Mouse (Mus musculus) kidney, postnatal 10 days (tissue): ENCODE data around the gene Ctnnd2.

Experiments
- DNase-seq: peaks from one replicate; pipeline ENCODE4 v3.0.0; 2021; ENCODE audit warnings: mixed read lengths

Gene Ctnnd2

DNA sequence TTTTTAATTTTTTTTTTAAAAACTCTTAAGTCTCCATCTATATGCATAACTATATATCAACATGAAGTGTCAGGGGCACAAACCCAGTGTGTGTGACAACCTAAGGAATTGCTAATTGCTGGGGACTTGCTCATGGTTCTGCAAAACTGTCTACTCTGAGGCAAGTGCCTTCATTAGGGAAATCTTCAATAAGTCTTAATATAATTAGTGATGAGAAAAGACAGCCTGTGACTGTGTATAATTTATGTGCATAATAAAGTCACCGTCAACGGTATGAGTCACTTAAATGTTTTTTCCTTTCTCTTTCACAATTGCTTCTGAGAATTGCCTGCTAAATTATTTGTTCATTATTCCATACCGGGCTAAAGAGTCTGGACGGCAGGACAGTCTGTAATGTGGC is 228.7 kb downstream of the Ctnnd2 start:
- DNase-seq: no peak

- peak; percentile 39 for DNase-seq
Measured at GRCm38 (mm10) chr15:30406254-30406653, 233.9 kb downstream of the Ctnnd2 start.

GRCm38 (mm10) chr15:30423146-30423545 is 250.8 kb downstream of the Ctnnd2 start:
- no peak for DNase-seq

DNA sequence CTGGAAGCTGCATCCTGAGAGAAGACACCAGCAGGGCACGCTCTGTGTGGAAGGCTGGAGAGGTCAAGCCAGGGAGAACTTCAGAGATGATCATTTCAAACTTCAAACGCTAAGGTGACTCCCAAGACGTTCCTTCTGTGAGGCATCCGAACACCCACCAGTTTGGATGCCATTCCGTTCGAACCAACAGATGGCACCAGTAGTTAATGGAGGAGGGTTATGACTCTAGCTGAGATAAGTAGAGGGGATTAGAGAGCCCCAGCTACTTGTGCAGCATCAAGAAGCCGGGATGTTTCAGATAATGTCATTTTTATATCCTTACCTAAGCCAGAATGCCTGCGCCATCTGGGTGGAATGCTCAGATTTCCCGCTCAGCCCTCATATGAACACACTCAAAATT is 251.9 kb downstream of the Ctnnd2 start:
- DNase-seq: peak; percentile 7

GRCm38 (mm10) chr15:30427342-30427741 is 254.9 kb downstream of the Ctnnd2 start:
- DNase-seq: peak; percentile 36

DNA sequence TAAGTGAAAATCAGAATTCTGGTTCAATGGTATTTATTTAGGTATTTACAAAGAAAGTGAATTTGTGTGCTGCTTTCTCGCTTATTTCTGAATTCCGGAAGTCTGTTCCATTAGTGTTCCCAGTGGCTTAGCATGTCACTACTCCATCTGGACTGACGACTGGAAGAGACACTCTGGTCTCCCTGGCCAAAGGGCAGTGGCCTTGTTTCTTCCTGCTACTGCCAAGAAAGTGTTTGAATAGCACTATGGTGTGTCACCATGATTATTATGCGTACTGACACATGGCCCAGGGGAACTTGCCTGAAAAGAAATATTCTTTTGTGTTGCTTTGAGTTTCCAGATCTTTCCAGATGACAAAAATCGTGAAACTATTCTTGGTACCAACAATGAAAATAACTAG is 266.7 kb downstream of the Ctnnd2 start:
- no peak for DNase-seq

DNA sequence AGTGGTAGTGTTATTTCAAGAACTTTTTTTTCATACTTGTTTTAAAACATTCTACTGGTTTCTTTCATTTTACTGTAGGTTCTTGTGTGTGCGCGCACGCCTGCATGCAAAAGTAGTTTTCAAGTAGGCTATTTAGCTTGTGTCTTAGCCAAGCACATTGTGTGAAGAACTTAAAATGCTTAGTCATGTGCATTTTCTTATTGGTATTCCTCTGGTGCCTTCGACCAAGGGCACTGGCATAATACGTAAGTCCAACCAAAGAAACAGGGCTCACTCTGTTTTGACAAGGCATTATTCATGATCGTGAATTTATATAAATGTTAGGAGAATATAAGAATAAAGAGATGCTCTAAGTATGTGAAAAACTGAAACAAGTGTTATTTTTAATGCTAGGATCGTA is 278.4 kb downstream of the Ctnnd2 start:
- DNase-seq: no peak

GRCm38 (mm10) chr15:30451921-30452320 is 279.5 kb downstream of the Ctnnd2 start:
- DNase-seq: no peak

- DNase-seq: no peak
Measured at GRCm38 (mm10) chr15:30457541-30458250, 285.3 kb downstream of the Ctnnd2 start.

DNA sequence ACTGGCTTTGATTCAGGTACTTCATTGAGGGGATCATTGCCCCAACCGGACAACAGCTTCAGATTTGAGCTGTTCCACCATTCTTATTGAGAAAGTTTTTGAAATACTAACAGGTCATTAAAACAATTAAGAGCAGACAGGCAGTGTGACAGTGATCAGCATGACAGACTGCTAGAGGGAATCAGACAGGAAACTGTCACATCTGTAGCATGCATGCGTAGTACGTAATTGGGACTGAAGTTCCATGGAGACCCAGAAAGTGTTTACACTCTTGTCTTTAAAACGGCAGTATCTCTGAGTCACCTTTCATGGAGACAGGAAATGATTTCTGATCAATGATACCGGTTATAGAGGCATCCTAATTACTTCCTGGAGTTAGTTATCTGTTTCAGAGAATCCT is 286.3 kb downstream of the Ctnnd2 start:
- no peak for DNase-seq

DNA sequence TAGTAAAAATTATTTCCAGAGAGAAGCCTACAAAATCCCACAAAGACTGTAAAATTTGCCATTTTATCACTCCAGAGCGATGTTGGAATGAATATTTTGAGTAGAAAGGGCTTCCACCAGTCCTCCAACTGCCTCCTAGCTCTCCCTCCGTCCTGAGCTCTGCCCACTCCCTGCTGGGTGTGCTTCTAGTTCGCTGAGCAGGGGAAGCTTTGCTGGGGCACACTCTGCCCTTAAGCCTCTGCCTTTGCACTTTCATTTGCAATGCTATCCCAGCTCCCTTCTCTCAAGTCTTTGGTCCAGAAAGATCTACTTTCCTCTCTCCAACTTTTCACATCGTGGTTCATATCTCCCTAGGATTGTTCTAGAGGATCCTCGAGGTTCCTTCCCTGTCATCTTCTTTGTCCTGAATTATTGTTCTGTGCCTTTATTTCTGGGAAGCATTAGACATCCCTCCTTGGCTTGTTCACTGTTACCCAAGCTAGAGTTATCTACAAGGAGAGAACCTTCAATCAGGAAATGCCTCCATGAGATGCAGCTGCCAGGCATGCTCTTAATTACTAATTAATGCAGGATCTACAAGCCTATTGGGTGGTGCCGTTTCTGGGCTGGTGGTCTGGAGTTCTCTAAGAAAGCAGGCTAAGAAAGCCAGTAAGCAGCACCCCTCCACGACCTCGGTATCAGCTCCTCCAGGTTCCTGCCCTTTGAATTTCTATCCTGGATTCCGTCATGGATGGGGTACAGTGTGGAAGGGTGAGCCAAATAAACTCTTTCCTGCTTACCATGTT is 288.1 kb downstream of the Ctnnd2 start:
- no peak for DNase-seq

- no peak for DNase-seq
Measured at GRCm38 (mm10) chr15:30462804-30463423, 290.5 kb downstream of the Ctnnd2 start.

DNA sequence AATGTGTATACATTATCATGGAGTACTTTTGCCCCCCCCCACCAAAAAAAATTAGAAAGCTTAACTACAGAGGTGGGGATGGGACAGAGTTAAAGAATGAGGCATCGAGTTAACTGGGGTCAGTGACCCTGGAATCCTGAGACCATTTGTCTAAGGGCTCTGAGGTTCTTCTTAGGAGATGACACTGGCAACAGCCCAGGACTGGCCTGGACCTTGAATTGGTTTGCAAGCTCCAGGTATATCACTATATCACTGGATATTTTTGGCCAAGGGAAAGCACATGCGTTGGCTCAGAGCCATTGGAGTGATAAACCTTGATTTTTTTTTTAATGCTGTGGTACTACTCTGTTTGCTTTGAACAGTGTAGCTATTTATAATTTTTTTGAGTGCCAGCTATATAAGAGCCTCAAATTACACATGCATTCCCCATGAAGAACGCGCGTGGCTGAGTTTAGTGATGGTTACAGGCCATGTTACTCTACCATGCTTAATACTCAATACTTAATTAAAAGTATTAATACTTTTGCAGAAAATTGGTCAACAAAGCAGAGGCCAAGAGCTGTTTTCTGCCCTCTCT is 291.2 kb downstream of the Ctnnd2 start:
- DNase-seq: no peak

DNA sequence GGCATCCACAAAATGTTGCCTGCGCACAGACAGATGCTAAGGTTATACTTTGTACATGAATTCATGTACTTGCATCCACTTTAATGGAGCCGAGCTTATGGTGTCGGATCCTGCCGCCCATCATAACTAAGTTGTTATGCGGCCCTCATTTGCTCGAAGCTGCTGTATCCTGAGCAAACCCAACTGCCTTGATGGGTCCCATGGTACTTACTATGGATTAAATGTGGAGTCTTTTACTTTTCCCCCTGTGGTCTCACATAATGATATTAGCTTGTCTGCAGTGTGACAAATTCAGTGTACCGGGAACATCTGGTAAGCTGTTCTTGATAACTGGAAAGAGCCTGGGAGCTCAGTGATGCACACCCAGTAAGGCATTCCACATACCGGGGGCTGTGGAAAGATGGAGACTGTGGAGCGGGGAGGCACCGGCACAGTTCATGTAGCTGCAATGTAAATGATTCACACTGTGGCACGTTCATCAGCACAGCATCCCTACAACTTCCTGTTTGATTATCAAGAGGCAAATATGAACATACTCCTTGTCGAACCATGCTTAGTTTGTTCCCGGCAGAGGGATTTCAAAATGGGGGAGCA is 294.7 kb downstream of the Ctnnd2 start:
- no peak for DNase-seq

- no peak for DNase-seq
Measured at GRCm38 (mm10) chr15:30468773-30469172, 296.4 kb downstream of the Ctnnd2 start.

- no peak for DNase-seq
Measured at GRCm38 (mm10) chr15:30471280-30471966, 299.0 kb downstream of the Ctnnd2 start.

- DNase-seq: peak; percentile 8
Measured at GRCm38 (mm10) chr15:30480676-30481075, 308.3 kb downstream of the Ctnnd2 start.

GRCm38 (mm10) chr15:30506476-30506875 is 334.1 kb downstream of the Ctnnd2 start:
- DNase-seq: no peak

- DNase-seq: no peak
Measured at GRCm38 (mm10) chr15:30512467-30512866, 340.1 kb downstream of the Ctnnd2 start.

GRCm38 (mm10) chr15:30513122-30513521 is 340.7 kb downstream of the Ctnnd2 start:
- no peak for DNase-seq

GRCm38 (mm10) chr15:30515425-30515824 is 343.0 kb downstream of the Ctnnd2 start:
- peak; percentile 48 for DNase-seq

DNA sequence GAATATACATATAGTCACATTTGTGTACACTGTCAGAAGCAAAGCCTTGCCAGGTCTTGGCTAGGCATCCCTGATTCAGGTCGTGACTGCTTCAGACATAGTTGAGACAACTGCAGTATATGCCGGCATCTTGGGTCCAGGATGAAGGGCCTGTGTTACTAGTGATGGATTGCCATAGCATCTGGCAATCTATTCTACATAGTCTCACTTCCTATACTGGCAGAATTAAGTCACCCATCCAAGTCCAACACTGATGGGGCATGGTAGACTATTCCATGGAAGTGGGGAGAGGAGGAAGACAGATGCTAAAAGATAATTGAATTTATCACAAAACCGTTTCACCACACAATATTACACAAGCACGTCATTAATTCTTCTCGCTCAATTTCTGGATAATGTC is 369.1 kb downstream of the Ctnnd2 start:
- no peak for DNase-seq

DNA sequence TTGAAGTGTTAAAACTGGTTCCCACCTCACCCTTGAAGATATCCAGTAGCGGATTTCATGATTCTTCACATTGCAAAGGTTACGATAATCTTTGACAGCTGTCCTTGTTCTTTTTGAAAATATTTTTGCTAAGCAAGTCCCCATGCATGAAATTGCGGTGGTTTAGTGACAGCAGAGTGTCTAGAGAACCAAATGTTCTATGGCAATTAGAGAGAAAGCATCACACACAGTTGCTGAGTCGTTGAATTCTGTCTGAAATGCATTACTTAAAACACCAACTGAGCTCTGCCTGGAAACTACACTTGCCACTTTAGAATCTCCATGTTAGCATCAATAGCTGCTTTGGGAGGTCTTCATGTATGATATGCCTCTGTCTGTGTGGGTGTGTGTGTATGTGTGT is 375.9 kb downstream of the Ctnnd2 start:
- no peak for DNase-seq
